ENCODE assay signal across 21 mouse cellular contexts in the genomic region with DNA sequence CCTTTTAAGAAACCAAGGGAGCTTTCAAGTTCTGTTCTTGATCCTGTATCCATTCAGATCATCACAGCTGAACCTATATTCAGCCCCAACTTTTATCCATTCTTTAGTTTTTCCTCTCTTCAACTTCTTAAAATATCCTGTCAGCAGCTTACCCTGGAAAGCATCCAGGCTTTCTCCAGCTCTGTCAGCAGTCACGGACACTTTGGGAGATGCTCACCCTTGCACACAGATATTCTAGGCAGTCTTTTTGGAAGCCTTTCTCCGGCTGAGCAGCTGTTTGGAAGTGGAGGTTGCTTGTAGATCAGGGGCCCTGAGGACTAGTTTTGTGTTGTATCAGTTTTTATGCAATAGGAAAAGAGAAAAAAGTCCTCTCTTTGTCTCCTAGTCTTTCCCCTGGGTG.
DNase-seq lines count a peak whose midpoint lies in the region; ATAC-seq lines count a peak whose summit lies in the region.
"Had no signal": no experiment of that assay in that cellular context is flagged by ENCODE, and none has a peak within 500 bp of the region (broad histone marks: within the 10 kb centered on the region; RNA-seq: fewer than 3 reads in every experiment).

No protein-coding gene starts in this region.

- H3K36me3 ChIP-seq in heart, embryonic 11.5 days (ENCODE audit: control insufficient read depth, insufficient read depth, low read length): no peaks in the 10 kb centered on the region
- H3K36me3 ChIP-seq: limb, embryonic 12.5 days; liver, embryonic 15.5 days; neural tube, embryonic 15.5 days had no signal

- 25% methylated on average over 2 of the region's 2 CpGs for WGBS in heart, embryonic 11.5 days (ENCODE audit: insufficient replicate concordance)

- H3K4me2 ChIP-seq in heart, embryonic 11.5 days: no peak overlapping the region
- H3K4me2 ChIP-seq: limb, embryonic 12.5 days; liver, embryonic 15.5 days; neural tube, embryonic 15.5 days had no signal

- ATAC-seq in heart, embryonic 11.5 days (replicated peaks; ENCODE audit: insufficient number of reproducible peaks, low FRiP score, low TSS enrichment): no peak
- ATAC-seq: activated CD4-positive, CD25-positive, alpha-beta regulatory T cell, adult 4 months; forebrain, embryonic 14.5 days; hindbrain, embryonic 16.5 days; intestine, postnatal 0 days; Patski had no signal

- no peak overlapping the region for H3K4me3 ChIP-seq in heart, embryonic 11.5 days (ENCODE audit: low read depth, low read length)
- H3K4me3 ChIP-seq: erythroblast, embryonic 14.5 days; limb, embryonic 12.5 days; liver, embryonic 15.5 days; myocyte; neural tube, embryonic 15.5 days had no signal

- no peaks in the 10 kb centered on the region for H3K9me3 ChIP-seq in heart, embryonic 11.5 days (replicated peaks; ENCODE audit: control insufficient read depth, low read length)
- H3K9me3 ChIP-seq: limb, embryonic 12.5 days; liver, embryonic 15.5 days; neural tube, embryonic 15.5 days had no signal

- H3K9ac ChIP-seq in heart, embryonic 11.5 days (ENCODE audit: low read depth, low read length): no peak overlapping the region
- H3K9ac ChIP-seq: limb, embryonic 12.5 days; liver, embryonic 15.5 days; neural tube, embryonic 15.5 days had no signal

- H3K27ac ChIP-seq in heart, embryonic 11.5 days (ENCODE audit: low read depth, low read length): no peak overlapping the region
- H3K27ac ChIP-seq: kidney, postnatal 0 days; limb, embryonic 12.5 days; liver, embryonic 15.5 days; neural tube, embryonic 15.5 days had no signal

- H3K27me3 ChIP-seq in heart, embryonic 11.5 days (ENCODE audit: control insufficient read depth, insufficient read depth, low read length): no peaks in the 10 kb centered on the region
- H3K27me3 ChIP-seq: liver, embryonic 15.5 days; neural tube, embryonic 15.5 days; Patski had no signal

- H3K4me1 ChIP-seq in heart, embryonic 11.5 days (ENCODE audit: control insufficient read depth, insufficient read depth, low read length): no peaks in the 10 kb centered on the region
- H3K4me1 ChIP-seq: liver, embryonic 15.5 days; neural tube, embryonic 15.5 days had no signal

- DNase-seq in heart, adult 9 months (ENCODE audit: low spot score in 2 of 2): peak; percentile 1 to 30
- DNase-seq in right cerebral cortex, adult 18-20 months: peak; percentile 12
- DNase-seq in right cerebral cortex, postnatal 14 days: no peak
- peak; percentile 27 for DNase-seq in cerebellum, adult 9-11 months
- DNase-seq in embryo, embryonic 10 days (ENCODE audit: low spot score): no peak
- DNase-seq in embryo, embryonic 10.5 days (ENCODE audit: low spot score): no peak
- DNase-seq: adrenal gland, postnatal 25 days; midbrain, embryonic 14.5 days; thymus, adult 18-20 months had no signal

Comparison
In these comparisons a context has a peak if more than half of its experiments do, and no peak if none do; other contexts are left out.
1. DNase-seq: peak in heart, adult 9 months (2 of 2), right cerebral cortex, adult 18-20 months (single experiment) and cerebellum, adult 9-11 months (single experiment); none in right cerebral cortex, postnatal 14 days (single experiment), embryo, embryonic 10 days (single experiment) and embryo, embryonic 10.5 days (single experiment).